Mouse (Mus musculus) heart, embryonic 11.5 days (tissue): ENCODE results near the gene Crybb1. TPM values are rescaled to one million over a fixed set of nuclear protein-coding genes. Genes with fewer than 3 reads are reported as not detected.
A peak's percentile ranks its signal among the peaks of the same experiment; 100 is the strongest.

Experiments
- ATAC-seq: fragments of 200-750 bp; cut with Nextera tagmentation; replicated peaks from 2 replicates; pipeline ENCODE4 v1.8.0; 2017; ENCODE audit warnings: moderate library complexity; ENCODE audit not compliant: insufficient number of reproducible peaks, low FRiP score, low TSS enrichment
- H3K27ac ChIP-seq: fragments of 300-500 bp; sonication (generic); 2 replicates; pipeline ENCODE4 v1.5.1; 2014; ENCODE audit warnings: mild to moderate bottlenecking, low read depth, low read length
- H3K27me3 ChIP-seq: fragments of 300-500 bp; sonication (generic); 2 replicates; pipeline ENCODE4 v1.6.1; 2014; ENCODE audit warnings: mild to moderate bottlenecking, low read length, mixed read lengths; ENCODE audit not compliant: control insufficient read depth, insufficient read depth
- H3K36me3 ChIP-seq: fragments of 300-500 bp; sonication (generic); 2 replicates; pipeline ENCODE4 v1.6.1; 2014; ENCODE audit warnings: mild to moderate bottlenecking, low read length, moderate library complexity, mixed read lengths; ENCODE audit not compliant: control insufficient read depth, insufficient read depth
- H3K4me1 ChIP-seq: fragments of 300-500 bp; sonication (generic); 2 replicates; pipeline ENCODE4 v1.6.1; 2014; ENCODE audit warnings: low read length; ENCODE audit not compliant: control insufficient read depth, insufficient read depth
- H3K4me2 ChIP-seq: fragments of 300-500 bp; sonication (generic); 2 replicates; pipeline ENCODE4 v1.6.1; 2014; ENCODE audit warnings: mild to moderate bottlenecking, moderate library complexity
- H3K4me3 ChIP-seq: fragments of 300-500 bp; sonication (generic); 2 replicates; pipeline ENCODE4 v1.5.1; 2014; ENCODE audit warnings: low read depth, low read length
- H3K9ac ChIP-seq: fragments of 300-500 bp; sonication (generic); 2 replicates; pipeline ENCODE4 v1.6.1; 2014; ENCODE audit warnings: mild to moderate bottlenecking, low read depth, low read length, moderate library complexity
- H3K9me3 ChIP-seq: fragments of 300-500 bp; sonication (generic); replicated peaks from 2 replicates; pipeline ENCODE4 v1.6.1; 2016; ENCODE audit warnings: low read length; ENCODE audit not compliant: control insufficient read depth
- WGBS: fragments of 180-500 bp; shearing (Covaris S2); extraction: QIAGEN DNeasy Blood & Tissue Kit; methylation state at CpG from one replicate; pipeline ENCODE4 v1.1.7; 2014; ENCODE audit not compliant: insufficient replicate concordance; 5-methylcytosine and 5-hydroxymethylcytosine counted together
- polyA plus RNA-seq: library from polyadenylated mRNA; unstranded; fragments of >200 nt; fragmentation: Nextera tagmentation; extraction: Ambion mirVana; gene quantifications from 2 replicates; pipeline ENCODE4 v1.2.1, GENCODE M21; 2014

Gene Crybb1
- polyA plus RNA-seq, 1 experiment from 2014 or later = not detected

GRCm38 (mm10) chr5:112301694-112302093 is 46.1 kb downstream of the Crybb1 start:
- no peak overlapping the region for H3K4me2 ChIP-seq
- H3K9me3 ChIP-seq = no peaks in the 10 kb centered on the region
- no peak overlapping the region for H3K9ac ChIP-seq
- H3K27me3 ChIP-seq = no peaks in the 10 kb centered on the region
- H3K4me3 ChIP-seq = no peak overlapping the region
- WGBS = 79% methylated on average over 4 of the region's 4 CpGs
- no peak for ATAC-seq
- H3K36me3 ChIP-seq = no peaks in the 10 kb centered on the region
- H3K4me1 ChIP-seq = peaks cover 12% of the 10 kb centered on the region; the same call in 1 of the 2 replicates
- H3K27ac ChIP-seq = no peak overlapping the region

- Histone ChIP-seq H3K4me3 (no peak overlapping the region), H3K27me3 (no peaks in the 10 kb centered on the region), H3K9ac (no peak overlapping the region), H3K9me3 (no peaks in the 10 kb centered on the region), H3K4me2 (no peak overlapping the region), H3K27ac (no peak overlapping the region), H3K36me3 (no peaks in the 10 kb centered on the region), H3K4me1 (peaks cover 10% of the 10 kb centered on the region; the same call in 1 of the 2 replicates)
- WGBS = 85% methylated on average over 5 of the region's 5 CpGs
- ATAC-seq = no peak
Observed at GRCm38 (mm10) chr5:112302310-112302709, 46.7 kb downstream of the Crybb1 start.

GRCm38 (mm10) chr5:112305842-112306241 is 50.2 kb downstream of the Crybb1 start:
- H3K9me3 ChIP-seq = no peaks in the 10 kb centered on the region
- no peak overlapping the region for H3K4me3 ChIP-seq
- no peaks in the 10 kb centered on the region for H3K4me1 ChIP-seq
- no peak overlapping the region for H3K4me2 ChIP-seq
- no peak overlapping the region for H3K9ac ChIP-seq
- H3K27me3 ChIP-seq = no peaks in the 10 kb centered on the region
- H3K27ac ChIP-seq = no peak overlapping the region
- H3K36me3 ChIP-seq = peaks cover 2% of the 10 kb centered on the region; the same call in 1 of the 2 replicates
- 73% methylated on average over 5 of the region's 5 CpGs for WGBS
- ATAC-seq = no peak

GRCm38 (mm10) chr5:112313222-112313885 is 57.7 kb downstream of the Crybb1 start:
- Histone ChIP-seq H3K4me2 (no peak overlapping the region), H3K36me3 (peaks cover 9% of the 10 kb centered on the region; the same call in 1 of the 2 replicates), H3K27me3 (no peaks in the 10 kb centered on the region), H3K4me3 (no peak overlapping the region), H3K9ac (no peak overlapping the region), H3K4me1 (0 out of 2 replicates have a peak, but pooled peaks cover 5% of the 10 kb centered on the region), H3K9me3 (no peaks in the 10 kb centered on the region), H3K27ac (no peak overlapping the region)
- WGBS = 65% methylated on average over 11 of the region's 11 CpGs
- ATAC-seq = no peak

- Histone ChIP-seq H3K4me3 (no peak overlapping the region), H3K4me2 (no peak overlapping the region), H3K27ac (no peak overlapping the region), H3K9me3 (no peaks in the 10 kb centered on the region), H3K36me3 (0 out of 2 replicates have a peak, but pooled peaks cover 7% of the 10 kb centered on the region), H3K4me1 (0 out of 2 replicates have a peak, but pooled peaks cover 5% of the 10 kb centered on the region), H3K27me3 (no peaks in the 10 kb centered on the region), H3K9ac (no peak overlapping the region)
- WGBS = 81% methylated on average over 5 of the region's 5 CpGs
- no peak for ATAC-seq
Observed at GRCm38 (mm10) chr5:112316468-112316867, 60.9 kb downstream of the Crybb1 start.

- Histone ChIP-seq H3K27ac (no peak overlapping the region), H3K9ac (no peak overlapping the region), H3K36me3 (0 out of 2 replicates have a peak, but pooled peaks cover 5% of the 10 kb centered on the region), H3K9me3 (no peaks in the 10 kb centered on the region), H3K4me2 (no peak overlapping the region), H3K4me1 (0 out of 2 replicates have a peak, but pooled peaks cover 5% of the 10 kb centered on the region), H3K4me3 (no peak overlapping the region), H3K27me3 (no peaks in the 10 kb centered on the region)
- 46% methylated on average over 5 of the region's 5 CpGs for WGBS
- peak; percentile 50; the same call in 1 of the 2 replicates for ATAC-seq
Observed at GRCm38 (mm10) chr5:112317328-112317727, 61.7 kb downstream of the Crybb1 start.

Other genes with a start within 250 kb of the Crybb1 start
- gene Cryba4, start 3.3 kb upstream of the Crybb1 start, polyA plus RNA-seq = 0.66 TPM in 1 of 2 replicates, not detected in the other
- gene Tpst2, start 20.9 kb downstream of the Crybb1 start, polyA plus RNA-seq = 30.2 and 31.2 TPM in 2 replicates
- gene Tfip11, start 70.5 kb downstream of the Crybb1 start, polyA plus RNA-seq = 13.7 and 15.9 TPM in 2 replicates
- gene Srrd, start 87.2 kb downstream of the Crybb1 start, polyA plus RNA-seq = 24.5 and 27.3 TPM in 2 replicates
- 19.3 and 21.4 TPM in 2 replicates for gene Hps4, start 87.3 kb downstream of the Crybb1 start, polyA plus RNA-seq
- 0.25 and 0.40 TPM in 2 replicates for gene Gm6583, start 100.2 kb downstream of the Crybb1 start, polyA plus RNA-seq
- gene Asphd2, start 139.1 kb downstream of the Crybb1 start, polyA plus RNA-seq = 4.8 and 5.4 TPM in 2 replicates
- not detected in 2 replicates for gene Gm6588, start 193.6 kb downstream of the Crybb1 start, polyA plus RNA-seq